Mouse (Mus musculus) embryonic facial prominence, embryonic 11.5 days (tissue): ENCODE results near the gene Porcn. TPM values are rescaled to one million over a fixed set of nuclear protein-coding genes. Genes with fewer than 3 reads are reported as not detected.

ENCODE experiments used
- polyA plus RNA-seq: library from polyadenylated mRNA; unstranded; fragments of >200 nt; fragmentation: Nextera tagmentation; extraction: Ambion mirVana; gene quantifications from 2 replicates; pipeline ENCODE4 v1.2.1, GENCODE M21; 2014

Porcn gene
- polyA plus RNA-seq, 1 experiment from 2014 or later = 10.2 TPM

Other genes starting within 250 kb of the Porcn start
- gene Gata1, start 228.5 kb downstream of the Porcn start, polyA plus RNA-seq = 4.0 and 5.0 TPM in 2 replicates
- not detected in 2 replicates for gene Glod5, start 188.0 kb downstream of the Porcn start, polyA plus RNA-seq
- gene Suv39h1, start 131.8 kb downstream of the Porcn start, polyA plus RNA-seq = 86.7 and 88.3 TPM in 2 replicates
- 0.42 and 0.48 TPM in 2 replicates for gene Was, start 116.0 kb downstream of the Porcn start, polyA plus RNA-seq
- gene Wdr13, start 73.6 kb downstream of the Porcn start, polyA plus RNA-seq = 15.1 and 15.9 TPM in 2 replicates
- gene Rbm3, start 60.6 kb downstream of the Porcn start, polyA plus RNA-seq = 525 and 566 TPM in 2 replicates
- 11.3 and 14.1 TPM in 2 replicates for gene Tbc1d25, start 30.3 kb downstream of the Porcn start, polyA plus RNA-seq
- 33.2 and 37.0 TPM in 2 replicates for gene Ebp, start 13.0 kb downstream of the Porcn start, polyA plus RNA-seq
- 46.2 and 49.1 TPM in 2 replicates for gene Ftsj1, start 45.9 kb upstream of the Porcn start, polyA plus RNA-seq
- 3.9 and 4.8 TPM in 2 replicates for gene Slc38a5, start 64.6 kb upstream of the Porcn start, polyA plus RNA-seq
- gene Ssxb10, start 120.9 kb upstream of the Porcn start, polyA plus RNA-seq = not detected in 2 replicates
- not detected in 2 replicates for gene Ssxb9, start 160.5 kb upstream of the Porcn start, polyA plus RNA-seq
- not detected in 2 replicates for gene Ssxb1, start 206.8 kb upstream of the Porcn start, polyA plus RNA-seq